Mouse (Mus musculus): ENCODE measurements around the gene Gm49396. TPM values are rescaled to one million over a fixed set of nuclear protein-coding genes. Genes with fewer than 3 reads are reported as not detected.

Gm49396 gene
- 21.5 TPM for polyA plus RNA-seq (2015; fragmentation: Illumina TruSeq; extraction: RNeasy Lipid Tissue Mini Kit (QIAGEN cat#74804); ENCODE audit: insufficient read depth, low replicate concordance)

GRCm38 (mm10) chr7:30563117-30563905 is at the start of gene Gm49396, which contains the start of the genes U2af1l4 and Psenen:
Gene Gm49396 (plus strand): TSS chr7:30563344.
Gene U2af1l4 (plus strand): TSS chr7:30563301.
Gene Psenen (minus strand): TSS chr7:30563627.

GRCm38 (mm10) chr7:30534633-30535577 is 28.2 kb upstream of the Gm49396 start, which contains the start of gene Arhgap33:
Gene Arhgap33 (minus strand): TSS chr7:30535060.

GRCm38 (mm10) chr7:30552102-30553020 is 10.8 kb upstream of the Gm49396 start, which contains the start of the genes Hspb6 and Proser3:
Gene Hspb6 (plus strand): TSS chr7:30552178.
Gene Proser3 (minus strand): TSS chr7:30552299.

GRCm38 (mm10) chr7:30559443-30559954 is 3.6 kb upstream of the Gm49396 start, which contains the start of gene Lin37:
Gene Lin37 (minus strand): TSS chr7:30559838.

GRCm38 (mm10) chr7:30564970-30565571 is 1.9 kb downstream of the Gm49396 start, which contains the start of gene Igflr1:
Gene Igflr1 (plus strand): TSS chr7:30565427.

GRCm38 (mm10) chr7:30588676-30589434 is 25.7 kb downstream of the Gm49396 start, which contains the start of gene Kmt2b:
Gene Kmt2b (minus strand): TSS chr7:30588726.

GRCm38 (mm10) chr7:30598786-30599185 is 35.6 kb downstream of the Gm49396 start, which contains the start of gene Zbtb32:
Gene Zbtb32 (minus strand): TSS chr7:30598909.

GRCm38 (mm10) chr7:30612654-30613402 is 49.7 kb downstream of the Gm49396 start, which contains the start of gene Upk1a:
Gene Upk1a (minus strand): TSS chr7:30612847.

Other genes starting within 250 kb of the Gm49396 start
- gene Syne4, start 248.5 kb upstream of the Gm49396 start, polyA plus RNA-seq (2015; fragmentation: Illumina TruSeq; extraction: RNeasy Lipid Tissue Mini Kit (QIAGEN cat#74804); ENCODE audit: insufficient read depth, low replicate concordance), result 3.6 TPM
- 1.0 TPM for gene E130208F15Rik, start 241.6 kb upstream of the Gm49396 start, polyA plus RNA-seq (2015; fragmentation: Illumina TruSeq; extraction: RNeasy Lipid Tissue Mini Kit (QIAGEN cat#74804); ENCODE audit: insufficient read depth, low replicate concordance)
- 12.5 TPM for gene Sdhaf1, start 239.4 kb upstream of the Gm49396 start, polyA plus RNA-seq (2015; fragmentation: Illumina TruSeq; extraction: RNeasy Lipid Tissue Mini Kit (QIAGEN cat#74804); ENCODE audit: insufficient read depth, low replicate concordance)
- gene Lrfn3, start 200.6 kb upstream of the Gm49396 start, polyA plus RNA-seq (2015; fragmentation: Illumina TruSeq; extraction: RNeasy Lipid Tissue Mini Kit (QIAGEN cat#74804); ENCODE audit: insufficient read depth, low replicate concordance), result 0.40 TPM
- gene Tyrobp, start 149.6 kb upstream of the Gm49396 start, polyA plus RNA-seq (2015; fragmentation: Illumina TruSeq; extraction: RNeasy Lipid Tissue Mini Kit (QIAGEN cat#74804); ENCODE audit: insufficient read depth, low replicate concordance), result 399 TPM
- gene Hcst, start 143.5 kb upstream of the Gm49396 start, polyA plus RNA-seq (2015; fragmentation: Illumina TruSeq; extraction: RNeasy Lipid Tissue Mini Kit (QIAGEN cat#74804); ENCODE audit: insufficient read depth, low replicate concordance), result 34.7 TPM
- 36.4 TPM for gene Nfkbid, start 141.6 kb upstream of the Gm49396 start, polyA plus RNA-seq (2015; fragmentation: Illumina TruSeq; extraction: RNeasy Lipid Tissue Mini Kit (QIAGEN cat#74804); ENCODE audit: insufficient read depth, low replicate concordance)
- 0.81 TPM for gene Aplp1, start 117.8 kb upstream of the Gm49396 start, polyA plus RNA-seq (2015; fragmentation: Illumina TruSeq; extraction: RNeasy Lipid Tissue Mini Kit (QIAGEN cat#74804); ENCODE audit: insufficient read depth, low replicate concordance)
- not detected for gene Kirrel2, start 105.7 kb upstream of the Gm49396 start, polyA plus RNA-seq (2015; fragmentation: Illumina TruSeq; extraction: RNeasy Lipid Tissue Mini Kit (QIAGEN cat#74804); ENCODE audit: insufficient read depth, low replicate concordance)
- gene Nphs1, start 105.0 kb upstream of the Gm49396 start, polyA plus RNA-seq (2015; fragmentation: Illumina TruSeq; extraction: RNeasy Lipid Tissue Mini Kit (QIAGEN cat#74804); ENCODE audit: insufficient read depth, low replicate concordance), result 0.26 TPM
- not detected for gene Prodh2, start 69.7 kb upstream of the Gm49396 start, polyA plus RNA-seq (2015; fragmentation: Illumina TruSeq; extraction: RNeasy Lipid Tissue Mini Kit (QIAGEN cat#74804); ENCODE audit: insufficient read depth, low replicate concordance)
- gene Arhgap33, start 28.3 kb upstream of the Gm49396 start, polyA plus RNA-seq (2015; fragmentation: Illumina TruSeq; extraction: RNeasy Lipid Tissue Mini Kit (QIAGEN cat#74804); ENCODE audit: insufficient read depth, low replicate concordance), result 2.3 TPM
- gene Hspb6, start 11.2 kb upstream of the Gm49396 start, polyA plus RNA-seq (2015; fragmentation: Illumina TruSeq; extraction: RNeasy Lipid Tissue Mini Kit (QIAGEN cat#74804); ENCODE audit: insufficient read depth, low replicate concordance), result 6.5 TPM
- gene Proser3, start 11.0 kb upstream of the Gm49396 start, polyA plus RNA-seq (2015; fragmentation: Illumina TruSeq; extraction: RNeasy Lipid Tissue Mini Kit (QIAGEN cat#74804); ENCODE audit: insufficient read depth, low replicate concordance), result 6.0 TPM
- gene Lin37, start 3.5 kb upstream of the Gm49396 start, polyA plus RNA-seq (2015; fragmentation: Illumina TruSeq; extraction: RNeasy Lipid Tissue Mini Kit (QIAGEN cat#74804); ENCODE audit: insufficient read depth, low replicate concordance), result 50.0 TPM
- gene U2af1l4, start within 50 bp of the Gm49396 start, polyA plus RNA-seq (2015; fragmentation: Illumina TruSeq; extraction: RNeasy Lipid Tissue Mini Kit (QIAGEN cat#74804); ENCODE audit: insufficient read depth, low replicate concordance), result 48.4 TPM
- gene Psenen, start 283 bp downstream of the Gm49396 start, polyA plus RNA-seq (2015; fragmentation: Illumina TruSeq; extraction: RNeasy Lipid Tissue Mini Kit (QIAGEN cat#74804); ENCODE audit: insufficient read depth, low replicate concordance), result 134 TPM
- gene Igflr1, start 2.1 kb downstream of the Gm49396 start, polyA plus RNA-seq (2015; fragmentation: Illumina TruSeq; extraction: RNeasy Lipid Tissue Mini Kit (QIAGEN cat#74804); ENCODE audit: insufficient read depth, low replicate concordance), result not detected
- 45.0 TPM for gene Kmt2b, start 25.4 kb downstream of the Gm49396 start, polyA plus RNA-seq (2015; fragmentation: Illumina TruSeq; extraction: RNeasy Lipid Tissue Mini Kit (QIAGEN cat#74804); ENCODE audit: insufficient read depth, low replicate concordance)
- 2.5 TPM for gene Zbtb32, start 35.6 kb downstream of the Gm49396 start, polyA plus RNA-seq (2015; fragmentation: Illumina TruSeq; extraction: RNeasy Lipid Tissue Mini Kit (QIAGEN cat#74804); ENCODE audit: insufficient read depth, low replicate concordance)
- 0.22 TPM for gene Upk1a, start 49.5 kb downstream of the Gm49396 start, polyA plus RNA-seq (2015; fragmentation: Illumina TruSeq; extraction: RNeasy Lipid Tissue Mini Kit (QIAGEN cat#74804); ENCODE audit: insufficient read depth, low replicate concordance)
- 519 TPM for gene Cox6b1, start 62.8 kb downstream of the Gm49396 start, polyA plus RNA-seq (2015; fragmentation: Illumina TruSeq; extraction: RNeasy Lipid Tissue Mini Kit (QIAGEN cat#74804); ENCODE audit: insufficient read depth, low replicate concordance)
- gene Etv2, start 72.5 kb downstream of the Gm49396 start, polyA plus RNA-seq (2015; fragmentation: Illumina TruSeq; extraction: RNeasy Lipid Tissue Mini Kit (QIAGEN cat#74804); ENCODE audit: insufficient read depth, low replicate concordance), result not detected
- gene Rbm42, start 87.0 kb downstream of the Gm49396 start, polyA plus RNA-seq (2015; fragmentation: Illumina TruSeq; extraction: RNeasy Lipid Tissue Mini Kit (QIAGEN cat#74804); ENCODE audit: insufficient read depth, low replicate concordance), result 12.1 TPM
- 27.1 TPM for gene Haus5, start 101.7 kb downstream of the Gm49396 start, polyA plus RNA-seq (2015; fragmentation: Illumina TruSeq; extraction: RNeasy Lipid Tissue Mini Kit (QIAGEN cat#74804); ENCODE audit: insufficient read depth, low replicate concordance)
- not detected for gene Pmis2, start 108.3 kb downstream of the Gm49396 start, polyA plus RNA-seq (2015; fragmentation: Illumina TruSeq; extraction: RNeasy Lipid Tissue Mini Kit (QIAGEN cat#74804); ENCODE audit: insufficient read depth, low replicate concordance)
- not detected for gene 2200002J24Rik, start 135.6 kb downstream of the Gm49396 start, polyA plus RNA-seq (2015; fragmentation: Illumina TruSeq; extraction: RNeasy Lipid Tissue Mini Kit (QIAGEN cat#74804); ENCODE audit: insufficient read depth, low replicate concordance)
- not detected for gene Atp4a, start 148.9 kb downstream of the Gm49396 start, polyA plus RNA-seq (2015; fragmentation: Illumina TruSeq; extraction: RNeasy Lipid Tissue Mini Kit (QIAGEN cat#74804); ENCODE audit: insufficient read depth, low replicate concordance)
- 51.8 TPM for gene Tmem147, start 166.2 kb downstream of the Gm49396 start, polyA plus RNA-seq (2015; fragmentation: Illumina TruSeq; extraction: RNeasy Lipid Tissue Mini Kit (QIAGEN cat#74804); ENCODE audit: insufficient read depth, low replicate concordance)
- not detected for gene Gapdhs, start 180.3 kb downstream of the Gm49396 start, polyA plus RNA-seq (2015; fragmentation: Illumina TruSeq; extraction: RNeasy Lipid Tissue Mini Kit (QIAGEN cat#74804); ENCODE audit: insufficient read depth, low replicate concordance)
- gene Sbsn, start 188.1 kb downstream of the Gm49396 start, polyA plus RNA-seq (2015; fragmentation: Illumina TruSeq; extraction: RNeasy Lipid Tissue Mini Kit (QIAGEN cat#74804); ENCODE audit: insufficient read depth, low replicate concordance), result 5.4 TPM
- gene Dmkn, start 200.4 kb downstream of the Gm49396 start, polyA plus RNA-seq (2015; fragmentation: Illumina TruSeq; extraction: RNeasy Lipid Tissue Mini Kit (QIAGEN cat#74804); ENCODE audit: insufficient read depth, low replicate concordance), result 0.43 TPM
- not detected for gene Krtdap, start 224.6 kb downstream of the Gm49396 start, polyA plus RNA-seq (2015; fragmentation: Illumina TruSeq; extraction: RNeasy Lipid Tissue Mini Kit (QIAGEN cat#74804); ENCODE audit: insufficient read depth, low replicate concordance)